Mouse (Mus musculus): ENCODE measurements at regions not wholly inside any gene's neighbourhood (a gene's known extent, or its start where the extent isn't known, plus 50 kb on each side); places are given as distances from the start of the nearest gene placed in this dataset.

DNA sequence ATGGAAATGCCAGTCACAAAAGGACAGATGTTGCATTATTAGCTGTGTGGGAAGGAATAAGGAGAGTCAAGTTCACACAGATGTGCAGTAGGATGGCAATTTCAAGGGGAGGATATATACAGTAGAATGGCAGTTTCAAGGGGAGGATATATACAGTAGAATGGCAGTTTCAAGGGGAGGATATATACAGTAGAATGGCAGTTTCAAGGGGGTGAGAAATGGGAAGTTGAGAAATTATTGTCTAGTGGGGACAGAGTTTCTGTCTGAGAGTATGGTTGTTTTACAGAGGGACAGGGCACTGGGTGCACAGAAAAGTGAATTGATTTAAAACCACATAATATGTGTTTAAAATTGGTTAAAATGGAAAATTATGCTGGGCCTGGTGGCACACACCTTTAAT lies 54.8 kb upstream of the Scel start:
- DNase-seq (ENCODE audit: low read depth, low spot score) (no peak), ATAC-seq (no peak)
- CTCF ChIA-PET: no interaction called here
- in situ Hi-C loops (cut with MboI; ENCODE audit: low pct_unique_long_range_greater_than_20kb): no loop called here
- TF ChIP-seq CTCF (IDR thresholded peaks at IDR 0.05): no peak
- H3K27me3 ChIP-seq: no peaks in the 10 kb centered on the region
- POLR2A ChIA-PET: no interaction called here

- ATAC-seq (no peak), DNase-seq (ENCODE audit: low read depth, low spot score) (no peak)
- CTCF ChIA-PET: no interaction called here
- POLR2A ChIA-PET: no interaction called here
- TF ChIP-seq CTCF (IDR thresholded peaks at IDR 0.05): no peak
- no peaks in the 10 kb centered on the region for H3K27me3 ChIP-seq
- in situ Hi-C loops (cut with MboI; ENCODE audit: low pct_unique_long_range_greater_than_20kb): no loop called here
Observed at GRCm38 (mm10) chr14:103456106-103456505, 57.0 kb upstream of the Scel start.

DNA sequence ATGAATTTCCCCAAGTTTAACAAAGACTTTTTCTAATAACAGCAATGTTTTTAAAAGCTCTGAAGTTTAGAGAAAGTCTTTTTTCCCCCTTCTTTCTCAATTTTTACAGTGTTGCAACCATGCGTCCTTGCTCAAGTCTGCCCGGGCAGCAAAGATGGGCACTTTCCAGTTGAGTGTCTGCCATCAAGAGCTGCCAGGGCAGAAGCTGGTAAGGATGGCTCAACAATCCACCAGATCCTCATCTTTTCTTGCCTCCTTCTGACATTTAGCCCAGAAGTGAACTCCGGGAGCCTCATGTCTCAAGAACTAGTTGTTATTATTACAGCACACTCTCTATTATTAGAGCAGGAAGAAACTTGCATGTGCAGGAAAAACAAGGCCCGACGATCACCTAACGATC lies 62.4 kb upstream of the Scel start:
- DNase-seq (ENCODE audit: low read depth, low spot score) (no peak), ATAC-seq (no peak)
- TF ChIP-seq CTCF (IDR thresholded peaks at IDR 0.05): no peak
- H3K27me3 ChIP-seq: no peaks in the 10 kb centered on the region
- CTCF ChIA-PET: no interaction called here
- POLR2A ChIA-PET: interaction anchor here (1.4 kb wide), 1 partner anchor 102 kb away, joined by 3 read pairs; no protein-coding TSS in a partner anchor
- in situ Hi-C loops (cut with MboI; ENCODE audit: low pct_unique_long_range_greater_than_20kb): no loop called here

DNA sequence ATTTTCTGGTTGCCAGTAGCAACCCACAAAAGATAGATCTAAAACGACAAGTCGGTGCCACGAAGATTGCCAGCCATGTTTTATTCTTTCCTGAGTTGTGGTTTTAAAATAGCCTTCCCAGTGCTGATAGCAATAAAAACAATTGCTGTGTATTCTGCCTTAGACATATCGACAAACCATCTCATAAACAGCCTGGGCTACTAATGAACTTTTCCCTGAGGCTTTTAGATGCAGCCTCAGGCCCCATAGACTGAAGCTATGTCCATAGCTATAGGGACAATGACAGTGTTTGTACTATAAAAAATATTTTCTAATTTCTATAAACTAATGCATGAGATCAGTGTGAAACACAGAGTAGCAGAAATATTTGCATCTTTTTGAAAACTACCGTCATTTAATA lies 63.7 kb upstream of the Scel start:
- no peaks in the 10 kb centered on the region for H3K27me3 ChIP-seq
- no peak for DNase-seq (ENCODE audit: low read depth, low spot score)
- ChIA-PET POLR2A (no interaction called here), CTCF (interaction anchor here (1.4 kb wide), 1 partner anchor 33 kb away, joined by 3 read pairs; no protein-coding TSS in a partner anchor)
- no peak for TF ChIP-seq CTCF (IDR thresholded peaks at IDR 0.05)
- no peak for ATAC-seq
- in situ Hi-C loops (cut with MboI; ENCODE audit: low pct_unique_long_range_greater_than_20kb): no loop called here

GRCm38 (mm10) chr14:103449033-103449432 lies 64.1 kb upstream of the Scel start:
- DNase-seq (ENCODE audit: low read depth, low spot score): no peak
- TF ChIP-seq CTCF (IDR thresholded peaks at IDR 0.05): no peak
- H3K27me3 ChIP-seq: no peaks in the 10 kb centered on the region
- POLR2A ChIA-PET: interaction anchor here (0.6 kb wide), 1 partner anchor 26 kb away, joined by 3 read pairs; no protein-coding TSS in a partner anchor
- in situ Hi-C loops (cut with MboI; ENCODE audit: low pct_unique_long_range_greater_than_20kb): no loop called here
- no peak for ATAC-seq
- CTCF ChIA-PET: interaction anchor here (1.4 kb wide), 1 partner anchor 32 kb away, joined by 3 read pairs; no protein-coding TSS in a partner anchor

GRCm38 (mm10) chr14:103446671-103447070 lies 66.5 kb upstream of the Scel start:
- ATAC-seq: peak; percentile 97
- DNase-seq (ENCODE audit: low read depth, low spot score): peak; percentile 22
- TF ChIP-seq CTCF (IDR thresholded peaks at IDR 0.05): peak; percentile 23
- ChIA-PET POLR2A (no interaction called here), CTCF (no interaction called here)
- in situ Hi-C loops (cut with MboI; ENCODE audit: low pct_unique_long_range_greater_than_20kb): no loop called here
- H3K27me3 ChIP-seq: no peaks in the 10 kb centered on the region

DNA sequence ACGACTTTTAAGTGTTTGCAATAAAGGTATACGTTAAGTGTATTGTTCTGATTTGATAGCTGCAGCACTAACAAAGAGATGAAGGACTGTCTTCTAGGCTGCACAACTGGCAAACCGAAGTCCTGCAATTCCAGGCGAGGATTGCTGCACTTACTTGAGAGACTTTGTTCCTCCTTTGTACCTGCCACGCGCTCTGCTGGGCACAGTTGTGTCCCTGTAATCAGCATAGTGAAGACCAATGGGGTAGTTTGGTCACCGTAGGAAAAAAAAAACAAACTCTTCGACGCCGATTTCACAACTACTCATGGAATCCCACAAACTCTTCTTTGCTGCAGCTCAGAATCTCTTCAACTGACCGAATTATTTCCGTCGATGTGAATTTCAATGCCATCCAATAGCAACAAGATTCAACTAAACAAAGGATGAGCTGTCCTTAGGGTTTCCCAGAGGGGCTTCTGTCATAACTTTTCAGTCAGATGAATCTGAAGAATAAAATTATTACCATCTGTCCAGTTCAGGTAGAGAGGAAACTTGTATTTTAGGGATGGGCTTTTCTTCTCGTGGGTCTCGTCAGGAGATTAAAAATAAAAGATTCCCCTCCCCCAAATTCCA lies 71.6 kb upstream of the Scel start:
- no peak for DNase-seq (ENCODE audit: low read depth, low spot score)
- no peaks in the 10 kb centered on the region for H3K27me3 ChIP-seq
- ChIA-PET POLR2A (no interaction called here), CTCF (no interaction called here)
- no peak for ATAC-seq
- TF ChIP-seq CTCF (IDR thresholded peaks at IDR 0.05): no peak
- in situ Hi-C loops (cut with MboI; ENCODE audit: low pct_unique_long_range_greater_than_20kb): no loop called here

DNA sequence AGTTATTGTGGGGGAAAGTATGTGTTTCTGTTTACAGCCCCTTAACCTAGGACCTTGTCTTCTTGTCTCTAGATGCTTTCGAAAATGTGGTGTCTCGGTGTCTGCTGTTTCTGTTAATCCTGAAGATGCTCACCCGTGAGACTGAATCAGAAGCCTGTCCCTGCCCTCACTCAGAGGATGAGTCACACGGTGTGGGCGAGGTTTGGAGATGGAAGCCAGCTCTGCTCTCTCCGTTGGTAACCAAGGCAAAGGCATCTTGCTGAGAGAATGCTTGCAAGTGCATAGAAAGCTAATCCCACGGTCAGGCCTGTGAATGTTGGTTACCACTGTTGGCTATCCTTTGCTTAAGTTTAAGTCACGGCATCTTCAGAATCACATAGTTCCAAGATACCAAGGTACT lies 72.9 kb upstream of the Scel start:
- in situ Hi-C loops (cut with MboI; ENCODE audit: low pct_unique_long_range_greater_than_20kb): no loop called here
- POLR2A ChIA-PET: no interaction called here
- DNase-seq (ENCODE audit: low read depth, low spot score) (peak; percentile 33), ATAC-seq (peak; percentile 62)
- TF ChIP-seq CTCF (IDR thresholded peaks at IDR 0.05): no peak
- no peaks in the 10 kb centered on the region for H3K27me3 ChIP-seq
- CTCF ChIA-PET: no interaction called here

- in situ Hi-C loops (cut with MboI; ENCODE audit: low pct_unique_long_range_greater_than_20kb): loop anchor here (5.0 kb wide), 1 partner anchor 37 kb away; no protein-coding TSS in a partner anchor
- ATAC-seq (no peak), DNase-seq (ENCODE audit: low read depth, low spot score) (no peak)
- ChIA-PET POLR2A (no interaction called here), CTCF (no interaction called here)
- H3K27me3 ChIP-seq: peaks cover 4% of the 10 kb centered on the region
- TF ChIP-seq CTCF (IDR thresholded peaks at IDR 0.05): no peak
Observed at GRCm38 (mm10) chr14:103434218-103434617, 78.9 kb upstream of the Scel start.

- ChIA-PET POLR2A (interaction anchor here (0.6 kb wide), 1 partner anchor 228 kb away, joined by 4 read pairs; no protein-coding TSS in a partner anchor), CTCF (interaction anchor here (1.0 to 1.3 kb wide), 3 partner anchors 9 to 86 kb away, joined by 3 to 4 read pairs (median 3); no protein-coding TSS in a partner anchor)
- no peak for DNase-seq (ENCODE audit: low read depth, low spot score)
- in situ Hi-C loops (cut with MboI; ENCODE audit: low pct_unique_long_range_greater_than_20kb): loop anchor here (5.0 kb wide), 1 partner anchor 36 kb away; no protein-coding TSS in a partner anchor
- no peak for TF ChIP-seq CTCF (IDR thresholded peaks at IDR 0.05)
- no peak for ATAC-seq
- peaks cover 4% of the 10 kb centered on the region for H3K27me3 ChIP-seq
Observed at GRCm38 (mm10) chr14:103433106-103433505, 80.0 kb upstream of the Scel start.

- DNase-seq (ENCODE audit: low read depth, low spot score) (no peak), ATAC-seq (no peak)
- POLR2A ChIA-PET: no interaction called here
- CTCF ChIA-PET: no interaction called here
- H3K27me3 ChIP-seq: no peaks in the 10 kb centered on the region
- TF ChIP-seq CTCF (IDR thresholded peaks at IDR 0.05): no peak
- in situ Hi-C loops (cut with MboI; ENCODE audit: low pct_unique_long_range_greater_than_20kb): no loop called here
Observed at GRCm38 (mm10) chr14:103427873-103428272, 81.3 kb upstream of the Mycbp2 start.

All from Patski (cell line).